Mouse (Mus musculus) midbrain, postnatal 0 days (tissue): ENCODE data around the gene Akt3. TPM values are rescaled to one million over a fixed set of nuclear protein-coding genes. Genes with fewer than 3 reads are reported as not detected.

Experiments used
- ATAC-seq: fragments of 200-750 bp; cut with Nextera tagmentation; 2 replicates; pipeline ENCODE4 v1.8.0; 2017; ENCODE audit warnings: moderate number of reproducible peaks, mild to moderate bottlenecking, moderate TSS enrichment, moderate library complexity; ENCODE audit not compliant: low FRiP score
- DNase-seq: peaks from one replicate; pipeline ENCODE4 v3.0.0-alpha.2; 2015; ENCODE audit warnings: low spot score
- H3K27ac ChIP-seq: fragments of 300-500 bp; sonication (generic); 2 replicates; pipeline ENCODE4 v1.5.1; 2014; ENCODE audit warnings: low read depth, mild to moderate bottlenecking, low read length, mixed read lengths
- H3K27me3 ChIP-seq: fragments of 300-500 bp; sonication (generic); 2 replicates; pipeline ENCODE4 v1.6.1; 2014; ENCODE audit warnings: low read length, control low read depth, mixed read lengths; ENCODE audit not compliant: insufficient read depth
- H3K36me3 ChIP-seq: fragments of 300-500 bp; sonication (generic); 2 replicates; pipeline ENCODE4 v1.6.1; 2014; ENCODE audit warnings: low read length, control low read depth, mixed read lengths; ENCODE audit not compliant: insufficient read depth
- H3K4me1 ChIP-seq: fragments of 300-500 bp; sonication (generic); 2 replicates; pipeline ENCODE4 v1.6.1; 2014; ENCODE audit warnings: mild to moderate bottlenecking, control low read depth, antibody characterized with exemption, low read length, mixed read lengths; ENCODE audit not compliant: insufficient read depth
- H3K4me2 ChIP-seq: fragments of 300-500 bp; sonication (generic); 2 replicates; pipeline ENCODE4 v1.6.1; 2014; ENCODE audit warnings: low read depth, mild to moderate bottlenecking, low read length, mixed read lengths; ENCODE audit not compliant: poor library complexity, severe bottlenecking
- H3K4me3 ChIP-seq: fragments of 300-500 bp; sonication (generic); 2 replicates; pipeline ENCODE4 v1.5.1; 2014; ENCODE audit warnings: low read depth, mild to moderate bottlenecking, low read length, moderate library complexity
- H3K9ac ChIP-seq: fragments of 300-500 bp; sonication (generic); replicated peaks from 2 replicates; pipeline ENCODE4 v1.6.1; 2014; ENCODE audit warnings: mild to moderate bottlenecking, low read length, moderate library complexity, mixed read lengths; ENCODE audit not compliant: poor library complexity, severe bottlenecking
- H3K9me3 ChIP-seq: fragments of 300-500 bp; sonication (generic); 2 replicates; pipeline ENCODE4 v1.6.1; 2016; ENCODE audit warnings: low read length, control low read depth
- CTCF ChIP-seq: IDR thresholded peaks from 2 replicates; pipeline ENCODE4 v1.5.1; 2016; ENCODE audit warnings: antibody characterized with exemption, mild to moderate bottlenecking
- WGBS: fragments of 180-500 bp; shearing (Covaris S2); extraction: QIAGEN DNeasy Blood & Tissue Kit; methylation state at CpG from one replicate; pipeline ENCODE4 v1.1.7; 2014; 5-methylcytosine and 5-hydroxymethylcytosine counted together
- polyA plus RNA-seq: library from polyadenylated mRNA; unstranded; fragments of >200 nt; fragmentation: Nextera tagmentation; extraction: Ambion mirVana; gene quantifications from 2 replicates; pipeline ENCODE4 v1.2.1, GENCODE M21; 2015
- total RNA-seq: library from RNA; depleted of rRNA; stranded (reverse); fragments of >200 nt; gene quantifications from 2 replicates; pipeline ENCODE4 v1.2.3, GENCODE M21; 2014

Akt3 gene
- total and polyA plus RNA-seq, 2 experiments from 2014 or later, result 14.5 to 92.6 TPM

DNA sequence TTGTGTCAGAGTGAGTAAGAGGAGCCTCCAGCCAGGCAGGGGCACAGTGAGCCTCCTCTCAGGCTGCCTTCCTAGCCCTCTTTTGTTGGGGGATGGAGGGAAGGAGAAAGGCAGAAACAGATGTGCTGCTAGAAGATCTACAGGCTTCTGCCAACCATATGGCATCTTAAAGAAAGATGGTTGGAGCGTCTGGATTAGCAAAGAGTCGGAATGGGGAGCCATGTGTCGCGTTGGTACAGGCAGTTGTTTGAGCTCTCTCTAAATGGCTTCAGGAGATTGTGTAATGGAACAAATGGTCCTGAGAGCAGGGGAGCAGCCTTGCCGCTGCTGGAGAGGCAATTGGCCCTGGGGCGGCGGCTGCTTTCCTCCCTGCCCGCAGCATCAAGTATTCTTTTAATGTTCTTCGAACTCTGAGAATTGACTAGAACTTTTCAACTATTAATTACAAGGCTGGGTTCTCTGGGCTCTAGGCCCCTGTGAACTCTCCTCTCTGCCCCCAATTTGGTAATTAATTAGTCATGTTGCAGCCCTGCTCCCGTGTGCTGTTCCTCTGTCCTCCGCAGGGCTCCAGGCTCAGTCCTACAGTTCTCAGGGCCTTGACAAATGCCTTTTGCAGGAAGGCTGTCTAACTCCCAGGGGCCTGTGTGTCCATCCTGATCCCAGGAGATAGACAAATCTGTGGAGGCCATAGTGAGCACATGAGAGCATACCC lies 263.1 kb downstream of the Akt3 start:
- peak; percentile 78 for DNase-seq
- H3K9ac ChIP-seq, result no peak overlapping the region
- H3K9me3 ChIP-seq, result no peaks in the 10 kb centered on the region
- H3K4me1 ChIP-seq, result peaks cover 20% of the 10 kb centered on the region
- ATAC-seq, result no peak
- no peaks in the 10 kb centered on the region for H3K27me3 ChIP-seq
- 33% methylated on average over 11 of the region's 11 CpGs for WGBS
- H3K36me3 ChIP-seq, result no peaks in the 10 kb centered on the region
- no peak for TF ChIP-seq CTCF
- H3K4me2 ChIP-seq, result no peak overlapping the region
- no peak overlapping the region for H3K4me3 ChIP-seq
- no peak overlapping the region for H3K27ac ChIP-seq

- no peak overlapping the region for H3K4me2 ChIP-seq
- no peak overlapping the region for H3K27ac ChIP-seq
- no peaks in the 10 kb centered on the region for H3K36me3 ChIP-seq
- H3K9ac ChIP-seq, result no peak overlapping the region
- no peak for TF ChIP-seq CTCF
- DNase-seq (peak; percentile 82), ATAC-seq (peak; percentile 59)
- H3K27me3 ChIP-seq, result no peaks in the 10 kb centered on the region
- H3K9me3 ChIP-seq, result no peaks in the 10 kb centered on the region
- H3K4me1 ChIP-seq, result peaks cover 15% of the 10 kb centered on the region
- no peak overlapping the region for H3K4me3 ChIP-seq
- 26% methylated on average over 7 of the region's 7 CpGs for WGBS
Observed at GRCm38 (mm10) chr1:176994087-176994486, 263.9 kb downstream of the Akt3 start.

DNA sequence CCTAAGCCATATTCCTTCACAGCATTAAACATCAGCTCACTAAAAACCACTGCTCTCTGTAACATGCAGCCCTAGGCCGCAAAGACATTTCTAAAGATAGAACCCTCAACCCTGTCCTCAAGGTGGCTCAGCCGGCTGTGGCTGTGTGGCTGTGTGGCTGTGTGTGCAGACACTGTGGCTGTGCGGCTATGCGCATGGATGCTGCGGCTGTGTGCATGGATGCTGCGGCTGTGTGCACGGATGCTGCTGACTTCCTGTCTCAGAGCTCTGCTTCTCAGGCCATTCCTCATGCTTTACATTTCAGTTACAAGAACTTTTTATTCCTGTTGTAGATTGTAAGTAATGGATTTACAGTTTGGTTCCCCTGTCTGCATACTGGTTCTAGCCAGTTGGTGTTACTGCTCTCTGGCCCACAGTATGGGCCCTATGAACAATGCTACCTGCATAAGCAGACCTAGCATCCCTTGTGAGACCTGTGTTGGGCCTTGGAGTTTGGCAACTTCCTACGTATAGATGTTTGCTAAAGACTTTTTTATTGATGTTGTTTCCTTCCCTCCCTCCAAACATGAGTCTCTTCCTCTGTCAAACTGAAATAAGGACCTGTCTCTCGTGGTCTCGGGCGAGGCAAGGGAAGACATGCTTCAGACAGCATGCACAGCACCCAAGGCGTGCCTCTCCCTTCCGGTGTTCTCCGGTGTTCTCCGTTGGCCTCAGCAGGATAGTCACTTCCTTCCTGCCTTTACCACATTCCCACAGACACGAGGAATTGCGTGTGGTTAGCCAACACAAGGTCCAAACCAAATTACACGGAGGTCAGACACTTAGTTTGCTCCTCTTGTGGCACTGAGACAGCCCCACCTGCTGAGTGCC lies 264.6 kb downstream of the Akt3 start:
- Histone ChIP-seq H3K4me3 (no peak overlapping the region), H3K36me3 (no peaks in the 10 kb centered on the region), H3K4me1 (peaks cover 14% of the 10 kb centered on the region), H3K27me3 (no peaks in the 10 kb centered on the region), H3K27ac (no peak overlapping the region), H3K9me3 (no peaks in the 10 kb centered on the region), H3K4me2 (no peak overlapping the region), H3K9ac (no peak overlapping the region)
- WGBS, result 77% methylated on average over 18 of the region's 18 CpGs
- TF ChIP-seq CTCF, result no peak
- DNase-seq, result no peak
- no peak for ATAC-seq

DNA sequence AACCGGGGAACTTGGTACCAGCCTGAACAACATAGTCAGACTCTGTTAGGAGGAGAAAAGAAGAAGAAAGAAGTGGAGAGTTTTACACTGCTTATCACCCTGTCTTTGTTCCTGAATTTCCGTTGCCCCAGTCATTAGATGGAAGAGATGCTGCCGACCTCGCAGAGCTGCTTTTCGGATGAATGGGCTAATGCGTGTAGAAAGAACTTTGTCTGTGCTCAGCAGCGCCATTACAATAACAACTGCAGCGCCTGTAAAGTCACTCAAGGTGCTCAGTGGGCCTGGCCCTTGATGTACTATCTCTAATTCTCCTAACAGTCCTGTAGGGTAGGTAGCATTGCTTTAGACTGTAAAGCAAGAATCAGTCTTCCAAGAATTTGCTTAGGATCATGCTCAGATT lies 265.5 kb downstream of the Akt3 start:
- Histone ChIP-seq H3K4me2 (no peak overlapping the region), H3K9me3 (no peaks in the 10 kb centered on the region), H3K27ac (no peak overlapping the region), H3K27me3 (no peaks in the 10 kb centered on the region), H3K36me3 (no peaks in the 10 kb centered on the region), H3K4me3 (no peak overlapping the region), H3K9ac (no peak overlapping the region), H3K4me1 (peaks cover 8% of the 10 kb centered on the region; the same call in 1 of the 2 replicates)
- WGBS, result 60% methylated on average over 8 of the region's 8 CpGs
- DNase-seq, result no peak
- no peak for TF ChIP-seq CTCF
- no peak for ATAC-seq

- ATAC-seq, result no peak
Observed at GRCm38 (mm10) chr1:176991473-176991872, 266.5 kb downstream of the Akt3 start.

More at GRCm38 (mm10) chr1:176991473-176991872, 266.5 kb downstream of the Akt3 start:
- no peak overlapping the region for H3K9ac ChIP-seq
- no peaks in the 10 kb centered on the region for H3K36me3 ChIP-seq
- H3K4me2 ChIP-seq, result no peak overlapping the region
- no peaks in the 10 kb centered on the region for H3K9me3 ChIP-seq
- no peak overlapping the region for H3K4me3 ChIP-seq
- no peak overlapping the region for H3K27ac ChIP-seq
- TF ChIP-seq CTCF, result no peak
- no peaks in the 10 kb centered on the region for H3K27me3 ChIP-seq
- no peak for DNase-seq
- H3K4me1 ChIP-seq, result peaks cover 4% of the 10 kb centered on the region; the same call in 1 of the 2 replicates
- 98% methylated on average over 4 of the region's 4 CpGs for WGBS
